Mouse (Mus musculus): ENCODE data around the gene Scyl3.
A peak's percentile ranks its signal among the peaks of the same experiment; 100 is the strongest.

Gene Scyl3

DNA sequence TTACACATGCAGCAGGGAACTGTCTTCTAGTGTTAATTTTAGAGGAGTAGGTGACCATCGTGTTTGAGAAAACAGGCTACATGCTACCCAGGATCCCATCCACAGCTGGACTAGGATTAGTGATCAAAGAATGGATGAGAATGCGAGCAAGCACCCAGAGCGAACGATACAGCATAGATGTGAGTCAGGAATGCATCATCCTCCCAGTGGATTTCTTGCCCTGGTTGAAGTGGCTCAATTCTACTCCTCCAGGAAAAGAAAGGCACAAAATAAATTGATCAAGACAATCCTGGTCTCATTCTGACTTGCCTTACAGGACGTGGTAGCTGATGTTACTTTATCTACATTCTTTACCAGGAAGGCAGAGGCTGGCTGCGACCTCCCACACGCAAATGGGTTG is at the start of gene Scyl3:
Gene Scyl3 (plus strand): TSS at position 255 of the 400 bp plus-strand sequence.
- no peak for DNase-seq (ENCODE audit: low read depth, low spot score)

DNA sequence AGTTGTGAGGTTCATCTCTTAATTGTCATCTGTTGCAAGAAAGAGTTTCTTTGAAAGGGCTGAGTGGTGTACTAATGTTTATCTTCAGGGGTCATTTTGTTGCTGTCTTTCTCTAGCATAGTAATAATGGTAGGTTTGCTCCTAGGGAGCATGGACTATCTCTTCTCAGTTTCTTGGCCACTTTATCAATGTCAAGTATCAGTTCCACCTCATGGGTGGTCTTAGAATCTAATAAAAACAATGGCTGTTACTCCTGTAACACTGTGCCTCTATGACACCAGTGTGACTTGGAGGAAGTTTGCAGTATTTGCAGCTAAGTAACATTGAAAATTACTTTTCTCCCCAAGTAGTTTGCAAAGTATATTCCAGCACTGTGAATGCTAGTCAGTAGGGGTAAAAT is 39.3 kb upstream of the Scyl3 start:
- no peak for DNase-seq (ENCODE audit: low read depth, low spot score)

DNA sequence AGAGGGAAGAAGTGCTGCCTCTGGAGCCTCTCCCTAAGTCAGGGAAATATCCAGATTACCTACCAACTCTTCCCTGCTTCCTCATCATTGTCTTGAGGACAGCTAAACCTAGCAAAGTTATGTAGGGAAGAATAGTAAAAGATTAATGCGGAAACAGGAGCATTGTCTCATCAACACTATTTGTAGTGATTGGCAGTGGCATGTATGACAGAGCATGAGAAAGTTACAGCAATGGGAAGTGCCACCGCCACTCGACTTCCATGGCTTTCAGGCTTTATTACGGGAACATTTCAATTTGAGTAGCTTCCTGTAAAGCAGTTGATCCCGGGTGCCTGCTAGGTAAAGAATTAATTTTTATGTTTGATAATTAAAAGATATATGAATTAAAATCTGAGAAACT is 35.6 kb upstream of the Scyl3 start:
- no peak for DNase-seq (ENCODE audit: low read depth, low spot score)

DNA sequence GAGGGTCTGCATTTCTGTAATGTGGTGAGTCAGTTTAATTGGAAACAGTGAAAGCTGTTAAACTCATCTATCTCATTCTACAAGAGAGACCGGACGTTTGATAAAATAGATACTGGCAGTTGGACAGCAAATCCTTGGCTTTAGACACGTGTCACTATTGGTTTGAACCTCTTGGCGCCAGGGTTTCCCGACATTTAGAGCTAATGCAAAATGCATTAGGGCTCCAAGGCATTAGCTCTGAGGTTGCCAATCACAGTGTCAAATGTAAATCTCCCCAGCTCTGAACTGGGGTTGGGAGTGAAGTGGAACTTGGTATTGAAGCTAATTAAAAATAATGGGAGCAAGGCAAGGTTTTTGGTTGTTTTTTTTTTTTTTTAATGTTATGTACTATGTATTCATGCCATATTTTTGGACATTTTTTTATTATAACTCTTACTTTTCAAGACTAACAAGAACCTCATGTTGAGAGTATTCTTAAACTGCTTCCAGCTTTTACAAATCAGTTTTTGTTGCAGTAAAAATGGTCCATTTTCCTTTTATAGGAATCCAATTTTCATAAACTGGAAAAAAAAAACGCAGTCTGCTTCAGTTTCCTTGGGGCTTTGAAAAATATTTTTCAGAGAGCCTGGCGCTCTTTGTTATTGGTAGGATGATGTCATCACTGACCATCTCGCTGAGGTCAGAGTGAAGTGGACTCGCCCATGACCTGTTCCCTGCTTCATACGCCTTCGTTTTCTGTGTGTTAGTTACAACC is 34.9 kb upstream of the Scyl3 start:
- DNase-seq (ENCODE audit: low read depth, low spot score), result no peak

DNA sequence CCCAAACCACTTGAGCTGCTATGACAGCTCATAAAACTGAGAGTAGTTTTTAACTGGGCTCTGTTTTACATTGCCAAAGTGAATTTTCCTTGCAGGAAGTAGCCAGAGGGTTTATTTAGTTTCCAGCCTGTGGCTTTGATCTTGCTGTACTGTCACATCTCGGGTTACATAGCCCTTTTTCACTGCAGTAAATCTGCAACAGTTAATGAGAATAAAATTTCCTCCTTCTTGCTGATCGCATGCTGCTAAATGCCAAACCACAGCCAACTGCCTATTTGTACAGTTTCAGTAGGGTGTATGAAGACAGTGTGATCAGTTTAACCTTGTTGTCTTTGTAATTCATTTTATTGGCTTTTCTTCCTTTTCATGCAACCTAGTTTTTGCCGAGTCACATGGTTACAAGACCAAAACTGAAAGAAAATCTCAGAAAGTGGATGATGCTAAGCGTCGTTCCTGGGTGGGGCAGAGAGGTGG is 30.6 kb upstream of the Scyl3 start:
- no peak for DNase-seq (ENCODE audit: low read depth, low spot score)

DNA sequence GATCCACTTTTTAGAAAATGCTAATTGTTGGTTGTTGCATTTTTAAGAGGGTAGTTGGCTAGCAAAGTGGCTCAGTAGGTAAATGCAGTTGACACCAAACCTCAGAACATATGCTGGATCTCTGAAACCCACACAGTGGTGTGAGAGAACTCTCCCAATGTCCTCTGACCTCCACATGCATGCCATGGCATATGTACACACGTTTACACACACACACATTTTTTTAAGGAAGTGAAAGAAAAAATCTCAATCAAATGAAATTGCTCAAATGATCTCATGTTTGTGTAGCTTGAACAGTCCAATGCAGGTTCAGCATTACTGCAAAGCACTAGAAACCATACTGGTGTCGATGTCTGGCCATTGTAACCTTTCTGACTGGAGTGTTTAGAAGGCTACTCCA is 29.3 kb upstream of the Scyl3 start:
- DNase-seq (ENCODE audit: low read depth, low spot score), result no peak

DNA sequence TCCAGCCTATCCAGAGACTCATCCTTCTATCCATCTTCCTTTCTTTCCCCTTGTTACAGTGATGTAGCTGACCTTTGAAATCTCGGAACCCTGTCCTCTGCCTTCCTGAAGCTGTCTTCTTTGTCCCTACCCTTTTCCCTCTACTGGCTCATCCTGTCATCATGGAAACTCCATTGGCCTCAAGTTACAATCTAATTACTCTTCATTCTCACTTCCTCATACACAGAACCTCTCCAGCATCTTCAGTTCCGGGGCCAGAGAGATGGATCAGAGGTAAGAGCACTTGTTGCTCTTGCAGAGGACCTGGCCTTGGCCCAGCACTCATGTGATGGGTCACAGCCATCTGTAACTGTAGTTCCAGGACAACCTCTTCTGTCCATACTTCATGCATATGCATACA is 28.7 kb upstream of the Scyl3 start:
- DNase-seq (ENCODE audit: low read depth, low spot score), result no peak

DNA sequence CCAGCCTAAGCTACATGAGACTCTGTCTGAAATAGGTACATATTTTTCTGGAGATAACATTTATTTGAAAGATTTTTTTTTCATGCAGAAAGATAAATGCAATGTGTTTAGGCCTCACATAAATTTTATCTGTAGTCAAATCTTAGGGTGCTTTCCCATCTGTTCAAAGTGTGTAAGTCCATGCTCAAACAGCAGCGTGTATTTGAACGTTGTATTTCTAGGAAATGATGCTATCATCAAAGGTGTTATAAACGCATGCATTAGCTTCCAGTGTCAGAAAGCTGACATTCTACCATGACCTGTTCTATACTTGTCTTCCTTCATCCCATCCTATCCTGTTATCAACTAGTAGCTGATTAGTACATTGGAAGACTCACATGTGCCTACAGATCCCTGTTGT is 25.5 kb upstream of the Scyl3 start:
- no peak for DNase-seq (ENCODE audit: low read depth, low spot score)

DNA sequence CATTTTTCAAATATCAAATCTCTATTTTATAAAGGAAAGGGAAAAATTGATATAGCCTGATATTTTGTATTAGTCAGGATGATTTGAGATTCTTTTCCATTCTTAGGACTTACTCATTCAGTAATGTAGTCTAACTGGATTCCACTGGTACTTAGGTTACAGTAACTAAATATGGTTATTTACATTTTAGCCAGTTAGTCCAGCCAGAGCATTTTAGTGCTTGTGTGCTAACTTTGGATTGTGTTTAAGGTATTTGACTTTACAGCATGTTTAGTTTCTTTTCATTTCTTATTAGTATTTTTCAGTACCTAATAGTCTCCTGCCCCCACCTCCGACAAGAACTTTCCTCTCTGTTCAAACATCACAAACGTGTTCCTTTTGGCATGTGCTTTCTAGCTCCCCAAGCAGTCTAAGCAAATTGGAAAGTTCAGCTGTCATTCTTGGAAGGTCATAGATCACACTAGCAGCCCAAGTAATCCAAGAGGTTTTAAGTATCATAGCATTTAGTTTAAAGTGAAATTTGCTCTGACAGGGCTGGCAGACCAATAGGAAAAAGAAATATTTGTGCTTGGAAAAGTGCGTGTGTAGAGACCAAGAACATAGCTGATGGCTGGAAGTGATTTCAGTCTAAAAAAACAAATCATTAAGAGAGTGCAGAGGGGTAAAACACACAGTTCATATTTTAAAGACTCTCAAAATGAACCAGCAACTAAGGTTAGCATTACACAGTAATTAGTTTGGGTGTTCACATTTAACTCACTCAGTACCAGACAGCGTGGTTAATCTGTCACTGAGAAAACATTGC is 21.7 kb upstream of the Scyl3 start:
- no peak for DNase-seq (ENCODE audit: low read depth, low spot score)

DNA sequence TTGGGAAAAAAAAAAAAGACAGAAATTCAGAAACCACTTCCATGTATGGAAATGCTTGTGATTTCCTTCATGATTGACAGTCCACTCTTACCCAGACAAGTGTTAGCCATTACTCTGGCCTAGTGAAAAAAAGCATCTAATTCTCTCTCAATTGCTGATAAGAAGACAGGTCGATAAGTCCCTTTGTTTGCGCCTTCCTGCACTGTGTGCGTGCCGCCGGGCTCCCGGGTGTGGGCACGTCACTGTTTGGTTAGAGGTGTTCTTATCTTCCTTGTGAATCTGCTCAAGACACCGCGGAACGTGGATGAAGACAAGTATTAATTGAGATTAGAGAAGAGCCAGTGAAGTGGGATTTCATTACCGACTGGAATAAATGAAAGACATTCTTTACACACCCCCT is 20.5 kb upstream of the Scyl3 start:
- DNase-seq (ENCODE audit: low read depth, low spot score), result no peak

DNA sequence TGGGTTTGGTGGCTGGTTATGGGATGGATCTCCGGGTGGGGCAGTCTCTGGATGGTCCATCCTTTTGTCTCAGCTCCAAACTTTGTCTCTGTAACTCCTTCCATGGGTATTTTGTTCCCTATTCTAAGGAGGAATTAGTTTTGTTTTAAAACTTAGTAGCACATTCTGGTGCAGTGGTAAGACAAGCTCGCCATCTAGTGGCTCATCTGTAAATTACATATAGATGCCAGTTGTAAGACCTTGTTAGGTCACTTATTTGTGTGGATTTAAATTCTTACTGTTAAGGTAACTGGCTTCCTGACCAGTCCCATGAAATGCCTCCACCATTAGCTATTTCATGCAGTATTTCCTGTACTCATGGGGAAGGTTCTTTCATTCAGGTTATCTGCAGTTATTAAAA is 18.6 kb upstream of the Scyl3 start:
- DNase-seq (ENCODE audit: low read depth, low spot score), result peak; percentile 75

DNA sequence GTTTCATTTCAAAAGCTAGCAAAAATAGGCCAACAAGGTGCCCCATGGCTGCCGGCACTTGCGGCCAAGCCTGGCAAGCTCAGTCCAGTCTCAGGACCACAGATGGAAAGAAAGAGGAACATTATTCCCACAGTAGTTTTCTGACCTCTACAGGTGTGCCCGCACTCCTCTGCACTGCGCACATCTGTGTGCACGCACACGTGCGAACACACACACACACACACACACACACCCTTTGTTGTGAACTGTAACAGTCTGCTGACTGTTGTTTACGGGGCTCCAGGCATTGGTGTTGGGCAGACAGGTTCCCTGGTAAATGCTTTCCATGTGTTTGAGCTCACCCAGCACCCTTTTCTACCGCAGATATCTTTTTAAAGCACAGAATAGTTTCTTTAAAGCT is 18.1 kb upstream of the Scyl3 start:
- no peak for DNase-seq (ENCODE audit: low read depth, low spot score)

DNA sequence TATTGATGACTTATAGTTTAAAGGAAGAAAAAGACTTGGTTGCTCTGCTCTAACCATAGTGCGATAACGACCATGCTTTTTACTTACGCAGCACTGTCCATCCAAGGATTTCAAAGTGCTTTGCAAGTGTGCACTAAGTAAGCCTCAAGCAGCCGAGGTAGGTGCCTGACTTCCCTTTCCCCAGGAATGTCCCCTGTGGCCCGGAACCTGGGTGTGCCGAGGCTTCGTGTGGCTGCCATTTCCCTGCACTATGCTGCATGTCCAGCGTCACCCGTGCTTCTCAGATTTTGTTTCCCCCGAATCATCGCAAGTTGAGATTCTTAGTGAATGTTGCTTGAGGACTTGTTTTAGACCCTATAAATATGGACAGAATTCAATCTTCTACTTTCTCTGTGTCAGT is 16.9 kb upstream of the Scyl3 start:
- DNase-seq (ENCODE audit: low read depth, low spot score), result no peak

DNA sequence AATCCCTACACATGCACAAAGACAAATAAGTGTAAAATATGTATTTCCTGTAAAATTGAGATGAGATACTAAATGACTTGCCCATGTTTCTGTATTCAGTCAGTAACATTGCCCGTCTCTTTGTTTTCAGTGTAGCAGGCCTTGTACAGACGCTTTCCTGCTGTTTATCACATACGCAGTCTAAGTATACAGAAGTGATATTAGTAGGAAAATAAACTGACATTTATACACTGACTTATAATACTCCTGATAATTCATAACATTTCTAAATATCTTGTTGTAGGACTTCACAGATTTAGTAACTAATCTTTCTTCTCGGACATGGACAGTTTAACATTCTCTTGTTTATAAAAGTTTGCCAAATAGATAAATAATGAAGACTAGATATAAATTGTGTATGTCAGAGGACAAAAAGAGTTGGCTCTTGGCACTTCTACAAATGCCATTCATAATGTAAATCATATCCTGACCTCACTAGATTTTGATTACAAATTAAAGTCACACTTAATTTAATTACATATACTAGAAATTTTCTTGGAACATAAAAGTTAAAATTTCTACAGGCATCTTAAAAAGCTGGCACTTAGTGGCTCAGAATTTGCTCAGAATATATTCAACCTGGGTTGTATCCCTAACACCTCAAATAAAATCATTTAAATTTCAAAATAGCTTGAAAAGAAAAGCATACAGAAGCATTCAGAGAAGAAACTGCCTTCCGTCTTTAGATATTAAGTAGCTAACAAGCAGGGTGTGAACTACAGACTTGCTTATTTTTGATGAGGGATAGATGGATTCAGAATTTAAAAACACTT is 11.3 kb upstream of the Scyl3 start:
- no peak for DNase-seq (ENCODE audit: low read depth, low spot score)

DNA sequence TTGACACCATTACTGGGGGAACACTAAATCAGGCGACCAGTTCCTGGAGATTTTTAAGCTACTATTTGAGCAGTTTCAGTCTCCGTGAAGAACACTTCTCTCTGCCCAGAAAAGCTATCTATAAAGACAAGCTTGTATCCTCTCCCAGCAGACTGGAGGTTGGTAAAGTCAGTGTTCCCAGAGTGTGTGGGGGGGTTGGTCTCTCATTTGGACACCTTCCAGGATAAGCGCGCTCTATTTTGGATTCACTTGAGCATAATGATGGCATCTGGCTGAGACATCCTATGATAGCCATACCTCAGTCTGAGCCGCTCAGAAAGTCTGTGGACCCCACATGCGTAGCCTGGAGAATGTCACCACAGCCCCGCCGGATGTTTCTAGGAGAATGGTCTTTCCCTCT is 4.8 kb upstream of the Scyl3 start:
- DNase-seq (ENCODE audit: low read depth, low spot score), result no peak

DNA sequence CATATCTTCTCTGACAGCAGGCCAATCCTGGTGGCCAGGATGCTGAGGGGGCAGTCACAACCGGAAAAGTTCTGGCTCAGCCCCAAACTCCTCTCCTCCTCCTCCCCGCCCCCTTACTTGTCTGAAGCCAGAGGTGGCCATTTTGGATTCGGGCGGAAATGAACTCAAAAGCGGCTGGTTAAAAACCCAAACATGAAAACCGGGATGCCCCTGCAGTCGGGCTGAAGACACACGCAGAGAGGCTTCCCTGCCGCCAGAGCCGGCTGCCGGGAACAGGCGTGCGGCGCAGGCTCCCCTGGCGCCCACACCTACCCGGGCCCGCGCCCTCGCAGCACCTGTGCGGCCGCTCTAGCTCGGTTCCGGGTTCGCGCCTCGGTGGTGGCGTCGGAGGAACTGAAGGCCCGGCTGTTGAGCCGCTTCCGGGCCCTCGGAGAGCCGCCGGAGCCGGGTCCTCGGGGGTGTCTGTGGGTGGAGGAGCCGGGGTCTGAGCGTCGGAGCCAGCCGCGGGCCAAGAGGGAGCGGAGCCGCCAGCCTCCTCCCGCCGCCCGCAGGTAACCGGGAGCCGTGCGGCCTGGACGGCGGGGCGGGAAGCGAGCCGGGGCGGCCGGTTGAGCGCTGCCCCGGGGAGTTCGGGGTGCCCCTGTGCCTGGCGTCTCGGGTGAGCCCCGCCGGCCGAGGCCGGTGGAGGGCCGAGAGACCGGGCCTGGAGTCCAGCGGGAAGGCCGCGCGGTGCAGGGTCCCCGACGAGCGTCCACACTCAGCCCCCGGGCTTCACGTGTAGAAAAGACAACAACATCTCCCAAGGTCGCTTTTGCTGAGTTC is 947 bp downstream of the Scyl3 start:
- DNase-seq (ENCODE audit: low read depth, low spot score), result peak; percentile 90

DNA sequence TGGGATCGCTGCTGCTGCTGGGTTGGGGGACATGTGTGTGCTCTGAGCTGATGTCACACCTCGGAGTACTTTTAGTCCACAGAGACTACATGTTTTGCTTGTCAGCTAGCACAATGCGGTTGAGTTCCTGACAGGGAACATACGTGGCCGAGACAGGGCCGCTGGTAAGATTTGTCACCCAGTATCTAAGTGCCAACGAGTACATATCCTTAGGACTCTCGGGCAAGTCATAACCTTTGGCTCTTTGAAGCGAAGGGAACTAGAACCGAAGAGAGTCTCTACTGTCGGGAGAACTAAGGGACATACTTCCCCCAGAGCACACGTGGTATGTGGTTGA is 1.5 kb downstream of the Scyl3 start:
- peak; percentile 32 for DNase-seq (ENCODE audit: low read depth, low spot score)

DNA sequence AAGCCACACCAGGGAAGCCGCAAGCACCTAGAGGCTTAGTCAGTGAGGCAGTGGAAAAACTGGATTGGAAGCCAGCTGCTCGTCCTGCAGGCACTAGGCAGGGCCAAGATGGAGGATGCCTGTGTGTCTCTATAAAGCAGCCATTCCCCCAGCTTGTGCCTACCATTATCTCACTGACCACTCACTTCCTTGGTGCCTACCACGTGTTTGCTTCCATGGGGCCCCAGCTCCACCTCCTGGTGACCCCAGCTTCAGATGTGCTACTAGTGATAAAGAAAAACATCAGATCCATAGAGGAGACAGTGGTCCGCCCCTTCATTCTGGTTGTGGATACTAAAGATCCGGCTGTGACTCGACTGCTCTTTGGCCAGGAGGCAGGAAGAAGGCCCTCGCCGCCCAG is 2.9 kb downstream of the Scyl3 start:
- DNase-seq (ENCODE audit: low read depth, low spot score), result no peak

DNA sequence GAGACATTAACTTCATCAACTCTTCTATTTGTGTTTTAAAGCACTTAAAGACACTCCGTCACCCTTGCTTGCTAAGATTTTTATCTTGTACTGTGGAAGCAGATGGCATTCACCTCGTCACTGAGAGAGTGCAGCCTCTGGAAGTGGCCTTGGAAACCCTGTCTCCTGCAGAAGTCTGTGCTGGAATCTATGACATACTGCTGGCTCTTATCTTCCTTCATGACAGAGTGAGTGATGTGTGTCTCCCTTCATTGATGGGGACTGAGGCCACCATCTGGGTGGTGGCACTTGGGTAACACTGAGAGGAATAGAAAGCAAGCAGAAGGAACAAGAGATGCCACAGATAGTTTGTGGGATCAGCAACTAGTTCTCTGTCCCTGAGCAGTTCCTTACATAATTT is 5.7 kb downstream of the Scyl3 start:
- DNase-seq (ENCODE audit: low read depth, low spot score), result no peak

DNA sequence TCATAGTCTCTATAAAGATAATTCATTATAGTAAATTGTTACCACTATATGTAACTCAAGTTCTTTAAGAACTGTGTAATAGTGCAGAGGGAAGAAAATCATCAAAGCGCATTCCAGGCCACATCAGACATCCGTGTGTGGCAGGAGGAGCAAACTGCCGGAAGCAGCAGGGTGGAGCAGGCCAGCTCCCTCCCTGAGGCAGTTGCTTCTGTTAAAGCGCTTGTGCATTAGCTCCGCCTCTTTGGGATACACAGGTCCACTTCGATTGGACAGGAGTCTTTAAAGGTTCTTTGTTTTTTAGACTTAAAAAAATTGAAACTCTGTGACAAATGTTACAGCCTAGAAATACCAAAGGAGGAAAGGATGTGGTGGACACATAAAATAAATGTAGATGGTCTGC is 13.2 kb downstream of the Scyl3 start:
- peak; percentile 45 for DNase-seq (ENCODE audit: low read depth, low spot score)

DNA sequence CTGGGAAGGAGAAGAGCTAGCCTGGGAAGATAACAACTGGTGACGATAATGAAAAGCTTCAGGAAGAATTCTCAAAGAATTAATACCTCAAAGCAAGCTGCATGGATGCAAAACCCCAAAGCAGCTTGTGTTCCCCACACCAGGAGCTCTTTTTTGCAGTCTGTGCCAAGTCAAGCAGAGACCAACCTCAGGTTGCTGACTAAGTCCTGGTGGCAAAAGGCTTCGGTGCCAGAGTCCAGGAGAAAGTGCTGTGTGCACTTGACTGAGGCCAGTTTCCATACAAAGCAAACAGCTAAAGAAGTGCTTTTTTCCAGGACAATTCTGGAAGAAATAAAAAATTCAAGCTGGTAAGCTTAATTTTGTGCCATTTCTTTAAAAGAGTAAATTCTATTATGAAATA is 24.5 kb downstream of the Scyl3 start:
- no peak for DNase-seq (ENCODE audit: low read depth, low spot score)

DNA sequence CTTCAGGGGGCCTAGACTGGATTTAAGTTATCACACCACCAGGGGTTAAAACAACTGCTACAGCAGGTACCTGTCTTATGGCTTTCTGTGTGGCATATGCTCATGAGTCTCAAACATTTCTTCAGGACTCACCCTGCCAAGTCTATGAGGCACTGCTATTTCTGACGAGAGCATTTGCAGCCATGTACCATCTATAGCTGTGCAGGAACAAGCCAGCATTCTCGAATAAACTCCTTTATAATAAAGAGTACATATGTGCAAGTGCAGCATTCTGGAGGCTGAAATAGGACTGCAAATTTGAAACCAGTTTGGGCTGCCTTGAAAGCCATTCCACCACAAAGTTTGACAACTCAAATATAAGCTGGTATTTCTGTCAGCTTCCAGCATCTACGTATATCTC is 29.1 kb downstream of the Scyl3 start:
- DNase-seq (ENCODE audit: low read depth, low spot score), result no peak

Measured in ES-CJ7 (cell line).